Mouse (Mus musculus) bone marrow, adult 2 months (tissue): ENCODE results near the gene Dcst2.

Source experiments
- CTCF ChIP-seq: fragments of 200-500 bp; IDR thresholded peaks from 2 replicates; pipeline ENCODE4 v1.5.1; 2011; ENCODE audit warnings: low read length, control low read depth; ENCODE audit not compliant: control insufficient read depth, insufficient read depth
- POLR2A ChIP-seq: fragments of 200-500 bp; IDR thresholded peaks from 2 replicates; pipeline ENCODE4 v1.6.1; 2011; ENCODE audit warnings: low read depth, mild to moderate bottlenecking, control low read depth, low read length, borderline replicate concordance; ENCODE audit not compliant: control insufficient read depth

DNA sequence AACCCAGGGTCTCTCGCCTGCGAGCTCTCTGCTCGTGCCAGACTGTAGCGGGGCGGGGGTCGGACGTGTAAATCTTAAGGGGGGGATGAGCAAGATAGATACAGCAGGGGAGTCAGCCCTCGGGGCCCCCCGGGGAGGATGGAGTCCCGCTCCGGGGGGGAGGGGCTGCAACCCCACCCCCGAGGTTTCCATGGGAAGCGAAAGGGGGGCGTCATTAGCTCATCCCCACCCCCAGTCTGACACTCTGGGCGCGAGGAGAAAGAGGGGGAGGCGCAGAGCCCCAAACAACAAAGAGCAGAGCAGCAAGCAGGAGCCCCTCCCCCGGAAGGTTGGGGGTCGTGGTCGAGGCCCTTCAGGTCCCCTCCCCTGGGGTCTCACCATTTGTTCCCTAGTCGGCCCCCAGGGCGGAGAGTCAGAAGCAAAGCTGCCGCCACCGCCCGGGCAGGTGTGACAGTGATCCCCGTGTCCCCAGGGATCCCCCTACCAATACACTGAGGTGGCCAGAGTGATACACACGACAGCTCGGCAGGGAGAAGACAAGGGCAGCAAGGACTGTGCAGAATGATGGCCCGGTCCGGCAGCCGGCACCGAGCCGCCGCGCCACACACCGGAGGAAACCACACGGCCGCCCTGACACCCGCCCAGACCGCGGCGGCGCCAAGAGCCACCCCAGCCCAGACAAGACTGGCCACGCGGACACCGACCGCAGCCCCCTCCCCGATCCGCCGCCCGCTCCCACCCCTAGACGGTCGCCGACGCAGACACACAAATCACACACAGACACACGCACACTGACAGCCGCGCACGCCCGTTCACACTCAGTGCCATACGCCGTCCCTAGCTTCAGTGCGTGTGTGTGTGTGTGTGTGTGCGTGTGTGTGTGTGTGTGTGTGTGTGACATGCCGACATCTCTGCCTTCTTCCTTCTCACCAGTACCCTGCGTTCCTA lies 40.3 kb upstream of the Dcst2 start:
- TF ChIP-seq POLR2A = no peak
- no peak for TF ChIP-seq CTCF
